Mouse (Mus musculus): ENCODE data around the gene Fem1a.
"Not testable (repeated sequence)": the region's sequence is repeated elsewhere in the genome, so short reads cannot be mapped to it uniquely, and the experiment has no call there.

Gene Fem1a

GRCm38 (mm10) chr17:56255429-56255828 lies 1.2 kb upstream of the Fem1a start:
- no peak for DNase-seq (ENCODE audit: low read depth, low spot score)

- DNase-seq (ENCODE audit: low read depth, low spot score) = peak; percentile 97
These were observed 759 bp upstream of the Fem1a start for GRCm38 (mm10) chr17:56255863-56256238.

- DNase-seq (ENCODE audit: low read depth, low spot score) = no peak
These were observed 728 bp downstream of the Fem1a start for GRCm38 (mm10) chr17:56257181-56257894.

- DNase-seq (ENCODE audit: low read depth, low spot score) = not testable (repeated sequence)
These were observed 1.7 kb downstream of the Fem1a start for GRCm38 (mm10) chr17:56258269-56258668.

GRCm38 (mm10) chr17:56258812-56259211 lies 2.2 kb downstream of the Fem1a start:
- DNase-seq (ENCODE audit: low read depth, low spot score) = not testable (repeated sequence)

GRCm38 (mm10) chr17:56259301-56260037 lies 2.9 kb downstream of the Fem1a start:
- DNase-seq (ENCODE audit: low read depth, low spot score) = no peak

GRCm38 (mm10) chr17:56261166-56261565 lies 4.6 kb downstream of the Fem1a start:
- DNase-seq (ENCODE audit: low read depth, low spot score) = no peak

- no peak for DNase-seq (ENCODE audit: low read depth, low spot score)
These were observed 6.1 kb downstream of the Fem1a start for GRCm38 (mm10) chr17:56262645-56263094.

- no peak for DNase-seq (ENCODE audit: low read depth, low spot score)
These were observed 7.4 kb downstream of the Fem1a start for GRCm38 (mm10) chr17:56264020-56264419.

GRCm38 (mm10) chr17:56265011-56265410 lies 8.4 kb downstream of the Fem1a start:
- DNase-seq (ENCODE audit: low read depth, low spot score) = no peak

GRCm38 (mm10) chr17:56265869-56266268 lies 9.3 kb downstream of the Fem1a start:
- DNase-seq (ENCODE audit: low read depth, low spot score) = no peak

- DNase-seq (ENCODE audit: low read depth, low spot score) = no peak
These were observed 9.7 kb downstream of the Fem1a start for GRCm38 (mm10) chr17:56266271-56266670.

- no peak for DNase-seq (ENCODE audit: low read depth, low spot score)
These were observed 12.6 kb downstream of the Fem1a start for GRCm38 (mm10) chr17:56269153-56269630.

GRCm38 (mm10) chr17:56269741-56270140 lies 13.1 kb downstream of the Fem1a start:
- DNase-seq (ENCODE audit: low read depth, low spot score) = no peak

GRCm38 (mm10) chr17:56271609-56272253 lies 15.1 kb downstream of the Fem1a start:
- DNase-seq (ENCODE audit: low read depth, low spot score) = no peak

- DNase-seq (ENCODE audit: low read depth, low spot score) = no peak
These were observed 16.0 kb downstream of the Fem1a start for GRCm38 (mm10) chr17:56272644-56273043.

- no peak for DNase-seq (ENCODE audit: low read depth, low spot score)
These were observed 16.9 kb downstream of the Fem1a start for GRCm38 (mm10) chr17:56273482-56273881.

GRCm38 (mm10) chr17:56273986-56274385 lies 17.4 kb downstream of the Fem1a start:
- no peak for DNase-seq (ENCODE audit: low read depth, low spot score)

GRCm38 (mm10) chr17:56275842-56276480 lies 19.4 kb downstream of the Fem1a start:
- DNase-seq (ENCODE audit: low read depth, low spot score) = no peak

GRCm38 (mm10) chr17:56276643-56277566 lies 20.3 kb downstream of the Fem1a start, which contains the start of gene Ticam1:
Gene Ticam1 (minus strand): TSS chr17:56276786.
- DNase-seq (ENCODE audit: low read depth, low spot score) = peak; percentile 65

GRCm38 (mm10) chr17:56277567-56277893 lies 20.9 kb downstream of the Fem1a start:
- no peak for DNase-seq (ENCODE audit: low read depth, low spot score)
